Mouse (Mus musculus): ENCODE results near the gene Lcmt1. TPM values are rescaled to one million over a fixed set of nuclear protein-coding genes. Genes with fewer than 3 reads are reported as not detected.

The Lcmt1 gene
- polyA plus RNA-seq, 1 experiment from 2014 or later: 71.6 TPM

DNA sequence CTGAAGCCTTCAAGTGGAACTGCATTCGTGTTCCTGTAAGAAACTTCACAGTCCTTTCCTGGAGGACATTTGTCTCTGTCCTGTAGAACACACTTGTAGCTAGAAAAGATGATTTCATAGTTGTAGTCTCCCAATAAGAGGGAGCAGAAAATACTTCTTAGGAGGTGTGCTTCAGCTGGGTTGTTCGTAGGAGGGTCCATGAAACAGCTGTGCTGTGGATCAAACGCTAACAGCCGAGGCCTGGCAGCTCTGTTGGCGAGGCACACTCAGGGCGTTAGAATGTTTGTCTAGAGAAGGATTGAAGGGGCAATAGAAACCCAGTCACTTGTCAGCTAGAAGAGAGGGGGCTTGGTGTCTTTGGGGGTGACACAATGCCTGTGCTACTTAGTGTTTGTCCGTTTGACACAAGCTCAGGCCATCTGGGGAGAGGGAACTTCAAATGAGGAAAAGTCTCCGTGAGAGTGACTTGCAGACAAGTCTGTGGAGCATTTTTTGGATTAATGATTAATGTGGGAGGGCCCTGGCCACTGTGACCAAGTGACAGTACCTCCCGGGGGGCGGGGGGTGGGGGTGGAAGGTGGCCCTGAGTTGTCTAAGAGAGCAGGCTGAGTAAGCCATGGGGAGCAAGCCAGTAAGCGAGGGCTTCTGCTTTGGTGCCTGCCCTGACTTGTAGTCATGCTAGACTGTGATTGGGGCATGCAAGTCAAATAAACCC lies 16.3 kb downstream of the Lcmt1 start:
- H3K4me2 ChIP-seq (replicated peaks): no peak overlapping the region
- peaks cover 23% of the 10 kb centered on the region for H3K36me3 ChIP-seq
- no peak overlapping the region for H3K4me3 ChIP-seq
- WGBS: 67% methylated on average over 11 of the region's 11 CpGs
- no peaks in the 10 kb centered on the region for H3K27me3 ChIP-seq (replicated peaks)
- H3K4me1 ChIP-seq: no peaks in the 10 kb centered on the region
- H3K27ac ChIP-seq: no peak overlapping the region
- H3K9ac ChIP-seq: no peak overlapping the region
- H3K9me3 ChIP-seq: no peaks in the 10 kb centered on the region
- no peak for ATAC-seq (ENCODE audit: low FRiP score, low read depth)

DNA sequence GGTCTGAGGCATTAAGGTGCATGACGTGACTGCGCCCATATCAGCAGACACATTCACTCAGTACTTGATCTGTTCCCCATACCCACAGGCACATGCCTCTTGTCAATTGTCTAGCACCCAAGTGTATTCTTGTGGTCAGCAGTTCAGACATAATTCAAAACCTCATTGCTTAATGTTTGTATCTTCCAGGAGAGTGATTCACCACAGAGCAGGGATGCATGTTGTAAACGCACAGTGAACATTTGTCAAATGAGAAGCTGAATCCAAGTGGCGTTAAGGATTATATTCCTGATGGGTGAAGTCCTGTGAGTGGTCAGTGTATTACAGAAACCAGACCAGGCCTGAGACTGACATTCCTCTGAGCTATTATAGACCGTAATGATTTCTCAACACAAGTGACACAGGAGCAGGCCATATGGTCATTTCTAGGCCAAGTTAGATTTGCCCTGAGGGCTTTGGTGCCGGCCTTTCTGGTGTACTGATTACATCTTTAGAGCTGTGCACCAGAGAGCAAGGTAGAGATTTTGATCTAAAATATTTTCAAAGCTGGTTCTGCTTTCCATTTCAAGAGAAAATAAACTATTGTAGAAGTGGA lies 20.2 kb downstream of the Lcmt1 start:
- no peaks in the 10 kb centered on the region for H3K9me3 ChIP-seq
- 89% methylated on average over 6 of the region's 6 CpGs for WGBS
- no peaks in the 10 kb centered on the region for H3K27me3 ChIP-seq (replicated peaks)
- H3K9ac ChIP-seq: no peak overlapping the region
- H3K36me3 ChIP-seq: peaks cover 30% of the 10 kb centered on the region
- H3K27ac ChIP-seq: no peak overlapping the region
- ATAC-seq (ENCODE audit: low FRiP score, low read depth): no peak
- H3K4me3 ChIP-seq: no peak overlapping the region
- no peak overlapping the region for H3K4me2 ChIP-seq (replicated peaks)
- no peaks in the 10 kb centered on the region for H3K4me1 ChIP-seq

DNA sequence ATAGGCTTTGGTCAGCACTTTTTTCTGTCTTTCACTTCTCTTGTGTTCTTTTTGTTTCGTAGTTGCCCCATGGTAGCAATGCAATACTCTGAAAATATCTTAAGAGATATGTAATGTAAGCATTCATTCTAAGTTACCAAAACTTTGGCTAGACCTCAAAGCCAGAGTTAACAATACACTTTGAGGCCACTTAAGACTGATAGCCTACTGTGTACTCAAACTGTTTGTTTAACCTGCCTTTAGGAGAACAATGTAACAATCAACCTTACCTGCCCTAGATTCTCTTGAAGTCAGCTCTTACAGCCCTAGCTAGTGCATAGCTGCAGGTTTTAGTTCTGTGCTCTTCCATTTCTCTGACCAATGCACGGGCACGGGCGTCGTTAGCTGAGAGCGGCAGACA lies 24.7 kb downstream of the Lcmt1 start:
- Histone ChIP-seq H3K27me3 (replicated peaks) (no peaks in the 10 kb centered on the region), H3K9ac (no peak overlapping the region), H3K4me2 (replicated peaks) (no peak overlapping the region), H3K4me1 (no peaks in the 10 kb centered on the region), H3K4me3 (no peak overlapping the region), H3K27ac (no peak overlapping the region), H3K9me3 (no peaks in the 10 kb centered on the region), H3K36me3 (peaks cover 7% of the 10 kb centered on the region; the same call in 1 of the 2 replicates)
- ATAC-seq (ENCODE audit: low FRiP score, low read depth): no peak
- WGBS: 94% methylated on average over 6 of the region's 6 CpGs

DNA sequence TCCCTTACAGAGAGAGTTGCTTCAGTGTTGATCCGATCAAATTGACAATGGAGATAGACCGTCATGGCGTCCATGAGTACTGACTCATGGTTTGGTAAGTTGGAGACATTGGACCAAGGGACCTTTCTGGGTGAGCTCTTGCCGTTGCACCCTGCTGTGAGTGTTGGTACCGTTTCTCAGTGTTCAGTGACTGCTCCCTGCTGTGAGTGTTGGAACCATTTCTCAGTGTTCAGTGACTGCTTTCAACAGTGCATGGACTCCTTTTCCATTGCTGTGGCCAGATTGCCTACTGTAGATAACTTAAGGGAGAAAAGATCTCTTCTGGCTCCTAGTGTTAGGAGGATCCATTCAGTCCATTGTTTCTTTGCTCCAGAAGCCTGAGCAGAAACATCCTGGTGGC lies 27.3 kb downstream of the Lcmt1 start:
- Histone ChIP-seq H3K9ac (no peak overlapping the region), H3K4me1 (no peaks in the 10 kb centered on the region), H3K4me3 (no peak overlapping the region), H3K9me3 (no peaks in the 10 kb centered on the region), H3K4me2 (replicated peaks) (no peak overlapping the region), H3K27ac (no peak overlapping the region), H3K27me3 (replicated peaks) (no peaks in the 10 kb centered on the region), H3K36me3 (peaks cover 16% of the 10 kb centered on the region)
- no peak for ATAC-seq (ENCODE audit: low FRiP score, low read depth)
- WGBS: 88% methylated on average over 5 of the region's 5 CpGs

DNA sequence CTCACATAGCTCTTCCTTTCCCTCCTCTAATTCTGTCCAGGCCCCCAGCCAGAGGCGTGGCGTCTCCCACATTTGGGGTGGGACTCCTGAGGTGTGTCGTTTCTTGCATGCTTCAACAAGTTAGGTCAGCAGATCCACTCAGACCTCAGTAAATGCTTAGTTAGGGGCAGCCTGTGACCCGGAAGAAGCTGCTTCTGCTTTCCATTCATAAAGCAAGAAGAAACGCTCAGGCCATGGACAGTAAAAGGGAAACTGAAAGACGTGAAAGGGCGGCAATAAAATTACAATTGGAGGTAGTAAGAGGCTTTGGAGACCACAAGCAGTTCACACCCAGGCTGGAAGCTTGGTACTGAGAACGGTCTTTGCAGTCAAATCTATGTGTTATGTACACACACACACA lies 27.8 kb downstream of the Lcmt1 start:
- peaks cover 18% of the 10 kb centered on the region for H3K36me3 ChIP-seq
- no peak for ATAC-seq (ENCODE audit: low FRiP score, low read depth)
- H3K4me3 ChIP-seq: no peak overlapping the region
- 61% methylated on average over 8 of the region's 8 CpGs for WGBS
- no peak overlapping the region for H3K9ac ChIP-seq
- H3K27me3 ChIP-seq (replicated peaks): no peaks in the 10 kb centered on the region
- H3K4me2 ChIP-seq (replicated peaks): no peak overlapping the region
- no peaks in the 10 kb centered on the region for H3K9me3 ChIP-seq
- H3K4me1 ChIP-seq: no peaks in the 10 kb centered on the region
- H3K27ac ChIP-seq: no peak overlapping the region

DNA sequence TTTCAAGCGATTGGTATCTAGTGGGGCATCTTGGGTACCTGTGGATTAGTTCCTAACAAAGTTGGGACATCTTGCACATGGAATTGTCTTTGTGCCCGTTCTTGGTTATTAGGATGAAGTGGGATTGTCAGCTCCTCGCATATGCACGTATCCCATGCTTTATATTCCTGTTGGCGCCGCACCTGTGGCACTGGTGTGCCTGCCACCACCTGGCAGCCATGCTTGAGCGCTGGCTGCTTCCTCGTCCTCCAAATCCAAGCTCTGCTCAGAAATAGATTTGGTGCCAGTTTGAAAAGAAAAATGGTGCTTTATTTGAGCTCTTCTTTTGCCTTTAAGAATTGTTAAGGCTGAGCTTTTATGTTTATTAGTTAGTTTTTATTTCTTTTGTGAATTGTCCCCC lies 28.3 kb downstream of the Lcmt1 start:
- Histone ChIP-seq H3K4me1 (no peaks in the 10 kb centered on the region), H3K27ac (no peak overlapping the region), H3K9ac (no peak overlapping the region), H3K4me2 (replicated peaks) (no peak overlapping the region), H3K36me3 (peaks cover 15% of the 10 kb centered on the region), H3K27me3 (replicated peaks) (no peaks in the 10 kb centered on the region), H3K4me3 (no peak overlapping the region), H3K9me3 (no peaks in the 10 kb centered on the region)
- no peak for ATAC-seq (ENCODE audit: low FRiP score, low read depth)
- 93% methylated on average over 8 of the region's 8 CpGs for WGBS

DNA sequence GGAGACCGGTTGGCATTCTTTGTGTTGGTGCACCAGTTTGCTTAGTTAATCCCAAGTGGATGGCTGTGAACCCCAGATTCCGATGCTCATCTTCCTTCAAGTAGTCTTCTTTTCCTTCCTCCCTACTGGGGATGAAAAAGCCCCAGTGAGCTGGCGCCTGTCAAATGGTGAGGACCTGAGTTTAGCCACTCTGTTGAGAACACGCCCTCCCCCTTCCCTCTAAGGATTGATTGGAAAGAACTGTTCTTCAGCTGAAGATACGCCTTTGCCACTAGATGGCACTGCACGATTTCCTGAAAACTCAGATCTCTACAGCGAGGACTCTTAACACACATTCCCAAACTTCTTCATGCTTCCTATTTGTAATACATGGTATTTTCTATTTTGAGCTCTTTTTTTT lies 29.2 kb downstream of the Lcmt1 start:
- no peaks in the 10 kb centered on the region for H3K9me3 ChIP-seq
- no peak overlapping the region for H3K4me2 ChIP-seq (replicated peaks)
- no peak overlapping the region for H3K9ac ChIP-seq
- no peak for ATAC-seq (ENCODE audit: low FRiP score, low read depth)
- no peaks in the 10 kb centered on the region for H3K4me1 ChIP-seq
- H3K27me3 ChIP-seq (replicated peaks): no peaks in the 10 kb centered on the region
- no peak overlapping the region for H3K4me3 ChIP-seq
- 30% methylated on average over 7 of the region's 7 CpGs for WGBS
- no peak overlapping the region for H3K27ac ChIP-seq
- peaks cover 18% of the 10 kb centered on the region for H3K36me3 ChIP-seq

DNA sequence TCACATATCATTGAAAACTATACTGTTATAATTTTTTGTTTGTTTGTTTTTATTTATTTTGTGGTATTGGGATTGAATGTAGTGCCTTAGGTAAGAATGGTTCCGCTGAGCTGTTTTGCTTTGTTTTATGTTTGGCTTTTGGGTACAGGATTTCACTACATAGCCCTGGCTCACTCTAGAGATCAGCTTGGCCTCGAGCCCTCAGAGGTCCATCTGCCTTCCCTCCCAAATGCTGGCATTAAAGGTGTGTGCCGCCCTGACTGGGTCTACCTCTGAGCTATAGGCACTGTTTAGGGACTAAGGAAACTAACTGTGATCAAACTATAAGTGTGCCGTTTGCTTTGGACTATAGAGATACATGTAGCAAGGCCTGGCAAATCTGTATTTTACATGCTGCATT lies 29.7 kb downstream of the Lcmt1 start:
- no peak overlapping the region for H3K4me2 ChIP-seq (replicated peaks)
- ATAC-seq (ENCODE audit: low FRiP score, low read depth): no peak
- 89% methylated on average over 4 of the region's 4 CpGs for WGBS

DNA sequence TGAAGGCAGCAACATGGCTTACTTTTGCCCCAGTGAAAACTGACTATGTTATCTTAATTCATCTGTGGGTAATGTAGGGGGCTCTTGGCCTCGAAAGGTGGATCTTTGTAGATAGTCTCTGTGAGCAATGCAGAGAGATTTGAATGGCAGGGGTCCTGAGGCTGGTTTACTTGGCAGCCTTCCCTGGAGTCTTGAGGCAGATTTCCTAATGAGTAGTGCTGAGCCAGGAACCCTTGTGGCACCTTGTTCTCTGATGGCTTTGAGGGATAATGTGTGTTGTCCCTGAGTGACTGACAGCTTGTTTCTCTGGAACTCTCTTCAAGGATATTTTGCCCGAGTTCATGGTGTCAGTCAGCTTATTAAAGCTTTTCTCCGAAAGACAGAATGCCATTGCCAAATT lies 31.5 kb downstream of the Lcmt1 start:
- no peak overlapping the region for H3K9ac ChIP-seq
- WGBS: 90% methylated on average over 3 of the region's 3 CpGs
- no peaks in the 10 kb centered on the region for H3K27me3 ChIP-seq (replicated peaks)
- no peaks in the 10 kb centered on the region for H3K4me1 ChIP-seq
- no peak overlapping the region for H3K4me3 ChIP-seq
- H3K27ac ChIP-seq: no peak overlapping the region
- no peak overlapping the region for H3K4me2 ChIP-seq (replicated peaks)
- ATAC-seq (ENCODE audit: low FRiP score, low read depth): no peak
- H3K36me3 ChIP-seq: peaks cover 32% of the 10 kb centered on the region
- no peaks in the 10 kb centered on the region for H3K9me3 ChIP-seq

More for the DNA sequence above, 29.7 kb downstream of the Lcmt1 start:
- Histone ChIP-seq H3K36me3 (peaks cover 20% of the 10 kb centered on the region), H3K9ac (no peak overlapping the region), H3K9me3 (no peaks in the 10 kb centered on the region), H3K4me1 (no peaks in the 10 kb centered on the region), H3K27ac (no peak overlapping the region), H3K27me3 (replicated peaks) (no peaks in the 10 kb centered on the region), H3K4me3 (no peak overlapping the region)

DNA sequence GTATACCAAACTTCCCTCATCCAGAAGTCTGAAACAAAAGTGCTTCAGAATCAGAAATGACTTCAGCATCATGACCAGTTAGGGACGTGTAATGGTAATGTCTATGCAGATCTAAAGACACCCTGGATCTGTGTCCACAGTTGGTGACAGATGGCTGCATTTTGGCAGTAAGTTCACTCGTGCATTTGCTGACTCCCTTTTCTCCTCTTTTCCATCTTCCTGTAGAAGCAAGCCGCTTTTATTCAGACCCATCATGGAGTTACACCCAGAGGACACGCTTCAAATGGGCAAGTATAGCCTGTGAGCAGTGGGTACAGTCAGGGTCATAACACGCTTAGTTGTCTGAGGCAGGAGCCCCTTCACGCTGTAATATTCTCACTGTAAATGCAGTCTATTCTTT lies 34.6 kb downstream of the Lcmt1 start:
- no peak for ATAC-seq (ENCODE audit: low FRiP score, low read depth)
- peaks cover 32% of the 10 kb centered on the region for H3K36me3 ChIP-seq
- no peak overlapping the region for H3K4me2 ChIP-seq (replicated peaks)
- WGBS: 92% methylated on average over 6 of the region's 6 CpGs
- no peaks in the 10 kb centered on the region for H3K9me3 ChIP-seq
- H3K9ac ChIP-seq: no peak overlapping the region
- H3K27me3 ChIP-seq (replicated peaks): no peaks in the 10 kb centered on the region
- H3K4me3 ChIP-seq: no peak overlapping the region
- H3K27ac ChIP-seq: no peak overlapping the region
- no peaks in the 10 kb centered on the region for H3K4me1 ChIP-seq

DNA sequence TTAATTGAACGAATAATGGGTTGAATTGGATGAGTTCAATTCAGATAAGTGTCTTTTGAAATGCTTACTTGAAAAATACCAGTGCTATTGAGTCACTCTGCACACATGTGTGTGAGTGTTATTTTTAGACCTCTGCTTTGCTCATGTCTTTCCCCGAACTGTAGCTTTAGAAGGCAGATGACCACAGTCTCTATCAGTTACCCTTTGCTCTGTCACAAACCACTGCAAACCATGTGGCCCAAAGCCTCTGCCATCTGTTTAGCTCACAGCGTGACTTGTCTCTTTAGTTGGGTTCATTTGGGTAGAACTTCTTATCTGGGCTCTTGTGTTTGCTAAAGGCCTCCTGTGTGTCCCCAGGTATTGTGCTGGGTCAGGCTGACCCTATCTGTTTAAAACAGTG lies 36.0 kb downstream of the Lcmt1 start:
- H3K36me3 ChIP-seq: peaks cover 32% of the 10 kb centered on the region
- WGBS: 89% methylated on average over 3 of the region's 3 CpGs
- H3K4me3 ChIP-seq: no peak overlapping the region
- H3K4me1 ChIP-seq: no peaks in the 10 kb centered on the region
- no peaks in the 10 kb centered on the region for H3K27me3 ChIP-seq (replicated peaks)
- no peak overlapping the region for H3K9ac ChIP-seq
- no peak overlapping the region for H3K27ac ChIP-seq
- no peaks in the 10 kb centered on the region for H3K9me3 ChIP-seq
- no peak for ATAC-seq (ENCODE audit: low FRiP score, low read depth)
- no peak overlapping the region for H3K4me2 ChIP-seq (replicated peaks)

DNA sequence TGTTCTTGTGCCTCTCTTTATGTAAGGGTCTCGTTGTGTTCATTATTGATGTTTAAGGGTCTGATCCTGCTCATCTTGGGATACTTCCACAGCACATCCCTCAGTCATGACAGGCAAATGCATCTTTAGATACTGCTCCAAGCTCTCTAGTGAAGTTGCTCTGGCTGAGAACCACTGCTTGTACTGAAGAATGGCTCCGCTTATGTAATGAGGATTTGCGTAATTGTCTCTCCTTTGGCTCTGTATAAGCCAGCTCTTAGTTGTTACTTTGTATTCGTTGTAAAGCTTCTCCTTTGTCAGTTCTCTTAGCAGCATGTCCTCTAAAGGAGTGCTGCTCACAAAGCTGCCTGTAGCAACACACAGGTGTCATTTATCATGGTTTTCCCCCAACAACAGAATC lies 37.4 kb downstream of the Lcmt1 start:
- no peaks in the 10 kb centered on the region for H3K9me3 ChIP-seq
- H3K4me3 ChIP-seq: no peak overlapping the region
- H3K9ac ChIP-seq: no peak overlapping the region
- H3K36me3 ChIP-seq: peaks cover 34% of the 10 kb centered on the region
- H3K4me1 ChIP-seq: no peaks in the 10 kb centered on the region
- WGBS: 88% methylated on average over 4 of the region's 4 CpGs
- no peak overlapping the region for H3K27ac ChIP-seq
- no peaks in the 10 kb centered on the region for H3K27me3 ChIP-seq (replicated peaks)
- ATAC-seq (ENCODE audit: low FRiP score, low read depth): no peak
- H3K4me2 ChIP-seq (replicated peaks): no peak overlapping the region

DNA sequence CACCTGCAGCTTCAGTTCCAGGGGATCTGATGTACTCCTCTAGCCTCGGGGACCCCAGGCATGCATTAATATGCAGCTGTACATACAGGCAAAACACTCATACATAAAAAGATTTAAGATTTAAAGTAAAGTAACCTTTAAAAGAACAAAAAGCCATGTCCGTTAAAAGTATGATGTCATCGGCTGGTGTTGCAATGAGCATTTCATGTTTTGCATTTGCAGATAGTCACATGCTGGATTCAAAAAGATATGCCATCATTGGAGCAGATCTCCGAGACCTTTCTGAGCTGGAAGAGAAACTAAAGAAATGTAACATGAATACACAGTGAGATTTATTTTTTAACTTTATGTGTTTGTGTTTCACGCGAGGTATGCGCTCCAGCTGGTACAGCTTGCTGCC lies 40.9 kb downstream of the Lcmt1 start:
- Histone ChIP-seq H3K4me2 (replicated peaks) (no peak overlapping the region), H3K4me3 (no peak overlapping the region), H3K4me1 (no peaks in the 10 kb centered on the region), H3K9me3 (no peaks in the 10 kb centered on the region), H3K27ac (no peak overlapping the region), H3K9ac (no peak overlapping the region), H3K36me3 (peaks cover 21% of the 10 kb centered on the region), H3K27me3 (replicated peaks) (no peaks in the 10 kb centered on the region)
- WGBS: 95% methylated on average over 7 of the region's 7 CpGs
- ATAC-seq (ENCODE audit: low FRiP score, low read depth): no peak
